Mouse (Mus musculus) hindbrain, postnatal 0 days (tissue): Measurements from ENCODE around the gene Ms4a14. TPM values are rescaled to one million over a fixed set of nuclear protein-coding genes. Genes with fewer than 3 reads are reported as not detected.
"Not testable (repeated sequence)": the region's sequence is repeated elsewhere in the genome, so short reads cannot be mapped to it uniquely, and the experiment has no call there.

ENCODE experiments used
- ATAC-seq: fragments of 200-750 bp; cut with Nextera tagmentation; 2 replicates; pipeline ENCODE4 v1.8.0; 2017; ENCODE audit warnings: mild to moderate bottlenecking, moderate TSS enrichment, moderate library complexity
- DNase-seq: peaks from one replicate; pipeline ENCODE4 v3.0.0-alpha.2; 2015; ENCODE audit warnings: low spot score
- H3K27ac ChIP-seq: fragments of 300-500 bp; sonication (generic); 2 replicates; pipeline ENCODE4 v1.5.1; 2014; ENCODE audit warnings: mild to moderate bottlenecking
- H3K27me3 ChIP-seq: fragments of 300-500 bp; sonication (generic); 2 replicates; pipeline ENCODE4 v1.6.1; 2014; ENCODE audit warnings: low read length, mixed read lengths; ENCODE audit not compliant: insufficient read depth
- H3K36me3 ChIP-seq: fragments of 300-500 bp; sonication (generic); 2 replicates; pipeline ENCODE4 v1.6.1; 2014; ENCODE audit warnings: low read length, mixed read lengths; ENCODE audit not compliant: insufficient read depth
- H3K4me1 ChIP-seq: fragments of 300-500 bp; sonication (generic); 2 replicates; pipeline ENCODE4 v1.6.1; 2014; ENCODE audit warnings: antibody characterized with exemption, low read length, mixed read lengths; ENCODE audit not compliant: insufficient read depth
- H3K4me2 ChIP-seq: fragments of 300-500 bp; sonication (generic); 2 replicates; pipeline ENCODE4 v1.6.1; 2014; ENCODE audit warnings: low read depth, mild to moderate bottlenecking, low read length, moderate library complexity, mixed read lengths
- H3K4me3 ChIP-seq: fragments of 300-500 bp; sonication (generic); 2 replicates; pipeline ENCODE4 v1.5.1; 2014; ENCODE audit warnings: low read length
- H3K9ac ChIP-seq: fragments of 300-500 bp; sonication (generic); replicated peaks from 2 replicates; pipeline ENCODE4 v1.6.1; 2014; ENCODE audit warnings: mild to moderate bottlenecking, low read length, moderate library complexity, mixed read lengths
- H3K9me3 ChIP-seq: fragments of 300-500 bp; sonication (generic); 2 replicates; pipeline ENCODE4 v1.6.1; 2016; ENCODE audit warnings: low read length, mixed read lengths
- CTCF ChIP-seq: IDR thresholded peaks from 2 replicates; pipeline ENCODE4 v1.5.1; 2016; ENCODE audit warnings: antibody characterized with exemption, control low read depth, low read depth
- WGBS: fragments of 180-500 bp; shearing (Covaris S2); extraction: QIAGEN DNeasy Blood & Tissue Kit; methylation state at CpG from one replicate; pipeline ENCODE4 v1.1.7; 2014; 5-methylcytosine and 5-hydroxymethylcytosine counted together
- polyA plus RNA-seq: library from polyadenylated mRNA; unstranded; fragments of >200 nt; fragmentation: Nextera tagmentation; extraction: Ambion mirVana; gene quantifications from 2 replicates; pipeline ENCODE4 v1.2.1, GENCODE M21; 2015
- total RNA-seq: library from RNA; depleted of rRNA; stranded (reverse); fragments of >200 nt; gene quantifications from 2 replicates; pipeline ENCODE4 v1.2.3, GENCODE M21; 2014

Ms4a14 gene
- total and polyA plus RNA-seq, 2 experiments from 2014 or later, result not detected

DNA sequence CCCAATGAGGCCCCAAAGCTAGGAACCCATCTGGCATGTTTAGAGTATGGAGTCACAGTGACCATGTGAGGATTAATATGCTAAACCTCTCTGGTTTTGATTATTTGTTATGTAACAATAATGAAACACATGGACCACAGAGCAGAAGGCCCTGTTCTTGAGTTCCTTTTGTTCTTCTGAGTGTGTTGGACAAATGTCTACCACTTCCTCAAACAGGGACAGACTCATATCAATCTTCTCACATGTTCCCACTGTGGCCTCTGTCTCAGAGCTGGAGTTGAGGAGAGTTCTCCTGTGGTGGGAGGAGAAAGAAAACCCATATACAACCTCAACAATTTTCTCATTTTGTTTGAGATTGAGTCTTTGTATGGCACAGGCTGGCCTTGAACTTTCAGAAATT is 28.9 kb upstream of the Ms4a14 start:
- Histone ChIP-seq H3K4me1 (no peaks in the 10 kb centered on the region), H3K27me3 (no peaks in the 10 kb centered on the region), H3K4me3 (no peak overlapping the region), H3K4me2 (no peak overlapping the region), H3K9ac (no peak overlapping the region), H3K36me3 (no peaks in the 10 kb centered on the region), H3K27ac (no peak overlapping the region), H3K9me3 (no peaks in the 10 kb centered on the region)
- DNase-seq, result no peak
- no peak for ATAC-seq
- TF ChIP-seq CTCF, result no peak

GRCm38 (mm10) chr19:11335932-11336331 is 21.7 kb upstream of the Ms4a14 start, which contains the start of gene Ms4a7:
TSS of gene Ms4a7 (minus strand) at chr19:11336146.
- no peak within 1 kb of the TSS for H3K4me3 ChIP-seq
- no peak within 1 kb of the TSS for H3K27ac ChIP-seq
- no peaks in the 10 kb centered on the region for H3K27me3 ChIP-seq
- H3K4me2 ChIP-seq, result no peak within 1 kb of the TSS
- TF ChIP-seq CTCF, result no peak
- no peak within 1 kb of the TSS for H3K9ac ChIP-seq
- no peak for ATAC-seq
- H3K9me3 ChIP-seq, result no peaks in the 10 kb centered on the region
- DNase-seq, result no peak
- no peaks in the 10 kb centered on the region for H3K36me3 ChIP-seq
- H3K4me1 ChIP-seq, result no peaks in the 10 kb centered on the region
- 88% methylated on average over 6 of the region's 6 CpGs for WGBS

DNA sequence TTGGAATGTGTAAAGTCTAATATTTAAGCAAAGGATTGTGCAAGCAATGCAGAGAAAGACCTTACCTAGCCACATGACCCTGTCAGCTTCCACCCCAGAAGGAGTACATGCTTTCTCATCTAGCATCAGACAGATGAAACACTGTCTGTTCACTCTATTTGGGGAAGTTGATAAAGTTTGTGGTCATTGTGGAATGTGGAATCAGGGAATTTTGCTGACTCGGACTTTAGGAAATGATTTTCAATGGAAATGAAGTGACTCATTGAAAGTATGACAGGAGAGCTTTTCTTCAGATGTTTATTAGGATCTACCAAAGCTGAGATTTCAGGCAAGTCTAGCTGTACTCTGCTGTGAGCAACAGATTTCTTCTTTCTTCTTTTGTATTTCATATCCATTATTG is 6.9 kb upstream of the Ms4a14 start:
- H3K27me3 ChIP-seq, result no peaks in the 10 kb centered on the region
- H3K27ac ChIP-seq, result no peak overlapping the region
- no peaks in the 10 kb centered on the region for H3K36me3 ChIP-seq
- no peak for TF ChIP-seq CTCF
- WGBS, result 82% methylated on average over 1 of the region's 1 CpGs
- no peak overlapping the region for H3K4me2 ChIP-seq
- no peak overlapping the region for H3K4me3 ChIP-seq
- no peak overlapping the region for H3K9ac ChIP-seq
- H3K9me3 ChIP-seq, result no peaks in the 10 kb centered on the region
- no peaks in the 10 kb centered on the region for H3K4me1 ChIP-seq
- DNase-seq (no peak), ATAC-seq (no peak)

GRCm38 (mm10) chr19:11316786-11317185 is 2.5 kb upstream of the Ms4a14 start:
- Histone ChIP-seq H3K36me3 (no peaks in the 10 kb centered on the region), H3K4me1 (no peaks in the 10 kb centered on the region), H3K4me2 (no peak overlapping the region), H3K27me3 (no peaks in the 10 kb centered on the region), H3K27ac (no peak overlapping the region), H3K4me3 (no peak overlapping the region), H3K9ac (no peak overlapping the region), H3K9me3 (no peaks in the 10 kb centered on the region)
- ATAC-seq (no peak), DNase-seq (no peak)
- WGBS, result 84% methylated on average over 4 of the region's 4 CpGs
- TF ChIP-seq CTCF, result no peak

GRCm38 (mm10) chr19:11308888-11309287 is 5.4 kb downstream of the Ms4a14 start:
- DNase-seq (no peak), ATAC-seq (no peak)
- Histone ChIP-seq H3K9ac (no peak overlapping the region), H3K36me3 (no peaks in the 10 kb centered on the region), H3K27ac (no peak overlapping the region), H3K4me3 (no peak overlapping the region), H3K4me2 (no peak overlapping the region), H3K4me1 (no peaks in the 10 kb centered on the region), H3K9me3 (no peaks in the 10 kb centered on the region), H3K27me3 (no peaks in the 10 kb centered on the region)
- TF ChIP-seq CTCF, result no peak

- H3K4me1 ChIP-seq, H3K4me3 ChIP-seq, H3K36me3 ChIP-seq, H3K9me3 ChIP-seq, H3K9ac ChIP-seq, H3K27me3 ChIP-seq, ATAC-seq, DNase-seq, H3K4me2 ChIP-seq, H3K27ac ChIP-seq: not testable (repeated sequence)
- WGBS, result 49% methylated on average over 4 of the region's 4 CpGs
These were observed 14.7 kb downstream of the Ms4a14 start for GRCm38 (mm10) chr19:11299529-11299928.

GRCm38 (mm10) chr19:11298939-11299338 is 15.3 kb downstream of the Ms4a14 start:
- Histone ChIP-seq H3K9ac (no peak overlapping the region), H3K4me3 (no peak overlapping the region), H3K9me3 (no peaks in the 10 kb centered on the region), H3K4me2 (no peak overlapping the region), H3K27me3 (no peaks in the 10 kb centered on the region), H3K27ac (no peak overlapping the region), H3K36me3 (no peaks in the 10 kb centered on the region), H3K4me1 (no peaks in the 10 kb centered on the region)
- 54% methylated on average over 2 of the region's 2 CpGs for WGBS
- no peak for ATAC-seq
- TF ChIP-seq CTCF, result no peak
- no peak for DNase-seq

GRCm38 (mm10) chr19:11293616-11294015 is 20.6 kb downstream of the Ms4a14 start:
- H3K36me3 ChIP-seq, H3K4me3 ChIP-seq, H3K9ac ChIP-seq, H3K4me1 ChIP-seq, DNase-seq, H3K27ac ChIP-seq, H3K9me3 ChIP-seq, H3K27me3 ChIP-seq, ATAC-seq: not testable (repeated sequence)
- H3K4me2 ChIP-seq, result peak overlapping the region; percentile 56; the same call in 1 of the 2 replicates
- 10% methylated on average over 3 of the region's 3 CpGs for WGBS
